Mouse (Mus musculus) mouse trophoblast stem cell (cell line): ENCODE data around the gene Sdsl.
"Not testable (repeated sequence)": the region's sequence is repeated elsewhere in the genome, so short reads cannot be mapped to it uniquely, and the experiment has no call there.

ENCODE experiments used
- in situ Hi-C, 2 experiments: fragments of 300-500 bp; cut with MseI, MboI; formaldehyde crosslinking; loops; 2 replicates in 1 of 2; 3 replicates in 1 of 2; pipeline ENCODE4 v1.15.1; 2025

The Sdsl gene

DNA sequence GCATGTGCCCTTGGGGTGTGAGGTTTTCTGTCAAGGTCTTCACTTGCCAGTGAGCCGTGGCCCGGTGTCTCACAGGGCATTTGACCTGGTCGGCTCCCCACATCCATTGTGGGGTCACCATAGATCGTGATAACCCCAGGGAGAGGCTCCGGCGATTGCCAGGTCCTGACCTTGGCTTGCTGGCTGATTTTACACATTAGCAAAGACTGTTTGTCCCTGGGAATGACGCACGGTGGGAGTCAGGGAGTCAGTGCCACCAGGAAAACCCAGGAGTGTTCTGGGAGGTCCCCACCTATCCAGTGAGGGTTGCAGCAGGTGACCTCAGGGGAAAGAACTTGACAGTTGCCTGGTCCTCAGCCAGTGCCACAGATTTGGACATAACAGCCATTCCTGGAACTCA is at the start of gene Sdsl:
Gene Sdsl (minus strand): TSS at position 41 of the 400 bp plus-strand sequence.
- in situ Hi-C loops: no loop called here

DNA sequence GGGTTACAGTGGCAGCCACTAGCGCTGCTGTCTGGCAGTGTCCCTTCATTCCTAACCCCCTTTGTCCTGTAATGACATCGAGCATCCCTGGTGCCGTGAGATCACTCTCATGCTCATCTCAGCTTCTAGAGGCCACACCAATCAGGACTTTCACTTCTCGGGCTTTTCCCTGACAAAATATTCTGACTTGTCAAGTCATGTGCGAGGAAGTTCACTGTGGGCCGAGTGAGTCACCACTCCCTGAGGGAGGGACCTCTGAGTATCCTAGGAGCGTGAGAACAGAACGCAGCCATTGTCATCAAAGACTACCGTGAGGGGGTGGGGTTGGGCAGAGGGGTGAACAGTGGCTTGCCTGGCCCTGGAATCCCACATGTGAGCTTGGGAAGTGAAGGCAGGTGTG is 44.9 kb upstream of the Sdsl start:
- in situ Hi-C loops: no loop called here

DNA sequence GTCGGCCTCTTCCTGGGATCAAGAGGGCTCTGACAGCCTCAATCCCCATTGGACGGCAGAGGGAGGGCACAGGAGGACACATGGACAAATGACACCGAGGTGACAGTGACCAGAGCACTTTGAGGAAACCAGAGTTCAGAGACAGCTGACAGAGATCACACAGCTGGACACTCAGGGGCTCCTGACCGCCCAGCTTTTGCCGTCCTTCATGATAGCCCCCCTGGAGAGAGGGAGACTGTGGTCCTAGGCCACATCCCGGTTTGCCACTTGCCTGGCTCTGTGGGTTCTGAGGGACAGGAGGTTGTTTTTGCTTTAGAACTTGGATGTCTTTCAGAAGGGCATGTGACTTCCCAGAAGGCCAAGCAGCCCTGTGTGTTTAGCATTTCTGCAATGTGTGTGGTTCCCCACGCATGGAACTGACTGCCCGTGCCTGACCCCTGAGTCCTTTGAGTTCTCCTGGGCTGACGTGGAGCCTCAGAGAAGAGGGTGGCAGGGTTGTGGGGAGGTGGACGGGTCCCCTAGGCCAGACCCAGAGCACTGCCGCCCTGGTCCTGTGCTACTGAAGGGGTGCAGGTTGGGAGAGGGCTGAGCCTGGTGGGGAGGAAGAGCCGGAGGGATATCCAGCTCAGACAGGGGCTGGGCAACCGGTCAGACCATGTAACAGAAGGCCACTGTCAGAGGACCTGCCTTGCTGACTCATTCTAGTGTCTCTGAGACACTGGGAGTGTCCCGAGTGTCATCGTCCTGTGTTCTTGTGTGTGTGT is 43.8 kb upstream of the Sdsl start:
- in situ Hi-C loops: no loop called here

DNA sequence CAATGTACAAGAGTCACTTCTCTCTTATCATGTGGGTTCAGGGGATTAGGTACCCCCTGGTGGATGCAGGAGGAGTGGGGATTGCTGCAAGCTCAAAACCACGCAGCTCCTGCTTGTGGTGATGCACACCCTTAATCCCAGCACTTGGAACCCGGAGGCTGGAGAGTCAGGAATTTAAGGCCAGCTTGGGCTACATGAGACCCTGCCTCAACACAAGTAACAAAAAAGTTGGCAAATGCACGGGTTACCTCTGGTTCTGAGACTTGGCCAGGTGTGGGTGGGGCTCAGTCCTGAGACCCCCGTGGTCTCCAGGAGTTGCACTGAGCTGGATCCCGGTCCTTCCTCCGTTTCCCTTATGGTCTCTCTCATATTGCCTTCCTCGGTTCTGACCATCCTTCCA is 42.8 kb upstream of the Sdsl start:
- in situ Hi-C loops: no loop called here

DNA sequence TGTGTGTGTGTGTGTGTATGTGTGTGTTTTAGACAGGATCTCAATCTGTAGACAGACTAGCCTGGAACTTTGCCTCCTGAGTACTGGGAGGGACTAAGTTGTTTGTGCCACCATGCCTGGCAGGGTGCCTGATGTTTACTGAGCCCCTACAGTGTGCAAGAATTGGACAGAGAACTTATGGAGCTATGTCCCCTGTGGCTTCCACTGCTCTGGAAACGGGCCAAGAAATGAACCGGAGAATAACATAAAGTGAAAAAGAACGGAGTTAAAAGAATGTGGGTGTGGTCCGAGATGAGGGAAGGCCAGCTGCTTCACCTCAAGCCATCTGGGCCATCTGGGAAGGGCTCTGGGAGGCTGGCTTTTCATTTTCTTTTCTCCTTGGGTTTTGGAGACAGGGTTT is 42.1 kb upstream of the Sdsl start:
- in situ Hi-C loops: loop anchor here in 1 of 2 experiments (5.0 kb wide), 1 partner anchor 93 kb away; no protein-coding TSS in a partner anchor

DNA sequence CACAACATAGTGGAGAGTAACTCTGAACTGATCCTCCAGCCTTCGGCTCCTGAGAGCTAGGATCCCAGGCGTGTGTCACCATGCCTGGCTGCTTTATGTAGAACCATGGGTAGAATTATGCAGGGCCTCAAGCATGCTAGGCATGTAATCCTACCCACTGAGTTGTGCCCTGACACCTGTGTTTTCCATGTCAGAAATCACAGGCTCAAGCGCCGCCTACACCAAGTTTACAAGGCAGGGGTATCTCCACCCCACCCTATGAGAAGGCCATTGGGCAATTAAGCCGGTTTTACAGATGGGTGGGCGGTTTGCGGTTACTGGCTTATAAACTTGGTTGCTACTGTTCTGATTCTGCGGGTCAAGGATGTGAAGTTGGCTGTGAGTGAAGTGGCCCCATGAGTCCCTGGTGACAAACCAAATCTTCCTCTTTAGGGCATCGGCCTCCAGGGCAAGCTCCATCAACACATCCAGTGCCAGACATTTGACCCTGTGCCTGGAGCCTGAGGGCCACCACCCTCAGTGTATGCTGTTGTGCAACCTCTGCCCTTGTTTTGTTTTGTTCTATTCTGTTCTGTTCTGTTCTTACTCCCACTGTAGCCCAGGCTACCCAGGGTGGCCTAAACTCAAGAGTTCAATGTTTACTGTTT is 41.5 kb upstream of the Sdsl start:
- in situ Hi-C loops: loop anchor here in 1 of 2 experiments (5.0 kb wide), 1 partner anchor 93 kb away; no protein-coding TSS in a partner anchor

DNA sequence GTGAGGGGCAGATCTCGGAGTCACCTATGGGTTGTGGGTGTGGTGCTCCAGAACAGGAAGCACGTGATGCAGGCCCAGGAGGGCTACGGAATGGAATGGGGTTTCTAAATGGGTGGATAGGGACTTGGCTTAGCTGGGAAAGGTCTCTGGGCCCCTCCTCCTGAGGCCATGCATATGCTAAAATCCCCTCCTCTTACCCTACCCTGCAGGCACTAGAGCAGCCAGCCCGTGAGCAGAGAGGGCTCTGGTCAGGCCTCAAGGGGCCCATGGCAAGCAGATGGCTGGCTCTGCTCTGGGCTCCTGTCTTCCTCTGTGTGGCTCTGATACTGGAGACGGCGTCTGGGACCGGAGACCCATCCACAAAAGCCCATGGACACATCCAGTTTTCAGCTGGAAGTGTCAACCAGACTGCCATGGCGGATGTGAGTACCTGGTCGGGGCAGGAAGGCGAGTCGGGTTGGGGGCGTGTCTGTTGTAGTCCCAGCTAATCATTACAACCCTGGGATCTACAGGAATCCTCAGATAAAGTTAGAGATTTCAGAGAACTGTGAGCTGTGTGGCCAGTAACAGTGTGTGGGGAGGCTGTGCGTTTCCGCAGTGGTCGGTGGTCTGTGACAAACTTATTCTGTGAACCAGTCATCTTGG is 40.4 kb upstream of the Sdsl start:
- in situ Hi-C loops: loop anchor here in 1 of 2 experiments (5.0 kb wide), 1 partner anchor 94 kb away; no protein-coding TSS in a partner anchor

DNA sequence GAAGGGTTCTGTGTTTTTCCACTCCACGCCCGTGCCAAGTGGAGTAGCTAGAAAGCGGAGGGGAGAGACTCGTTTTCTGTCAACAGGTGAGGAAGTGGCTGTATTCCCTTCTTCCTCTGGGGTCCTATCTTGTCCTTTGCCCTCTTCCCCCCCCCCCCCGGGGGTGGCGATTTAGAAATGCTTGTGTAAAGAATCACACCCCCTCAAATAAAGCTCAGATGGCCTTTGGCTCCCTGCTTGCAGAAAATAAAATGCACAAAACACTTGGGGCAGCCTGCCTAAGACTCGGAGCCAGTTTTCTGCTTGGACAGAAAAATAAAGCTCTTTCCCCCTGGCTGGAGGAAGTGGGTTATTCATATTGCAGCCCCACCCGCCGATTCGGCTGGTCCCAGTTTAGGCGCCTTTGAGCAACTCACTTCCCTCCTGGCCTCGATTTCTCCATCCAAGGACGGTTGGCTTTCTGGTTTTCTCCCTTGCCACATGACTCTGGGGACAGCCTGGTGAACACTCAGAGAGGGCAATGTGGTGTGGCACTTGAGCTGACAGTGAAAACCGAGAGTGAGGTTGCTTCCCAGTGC is 39.1 kb upstream of the Sdsl start:
- in situ Hi-C loops: loop anchor here in 1 of 2 experiments (5.0 kb wide), 1 partner anchor 96 kb away; no protein-coding TSS in a partner anchor

DNA sequence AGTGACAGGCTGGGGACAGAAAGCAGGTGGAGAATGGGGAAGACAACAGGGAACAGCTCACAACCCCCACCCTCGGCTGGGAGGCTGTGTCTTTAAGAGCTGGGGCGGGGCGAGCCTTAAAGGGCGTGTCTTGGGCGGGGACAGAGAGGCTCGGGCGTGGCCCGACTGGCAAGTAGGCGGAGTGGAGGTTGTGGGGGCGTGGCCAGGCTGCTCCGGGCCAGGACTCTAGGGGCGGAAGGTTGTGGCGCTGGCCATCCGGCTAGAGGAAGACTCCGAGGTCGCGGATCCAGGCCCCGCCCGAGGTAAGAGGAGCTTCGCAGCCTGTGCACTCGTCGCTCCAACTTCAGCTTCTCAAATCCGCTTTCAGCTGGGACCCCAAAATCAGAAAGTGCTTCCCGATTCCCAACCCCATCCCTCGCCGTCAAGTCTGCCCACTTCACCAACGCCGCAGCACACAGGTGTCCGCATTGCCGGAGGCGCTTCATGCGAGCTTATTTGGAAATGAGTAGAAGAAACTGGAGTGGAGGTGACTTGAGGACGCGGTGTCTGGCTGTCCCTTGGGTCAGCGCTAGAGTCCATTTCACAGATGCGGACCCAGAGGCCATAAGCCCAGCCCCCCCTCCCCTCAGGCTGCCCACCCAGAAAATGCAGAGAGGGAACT is 38.5 kb upstream of the Sdsl start, which contains the start of gene Slc8b1:
Gene Slc8b1 (plus strand): TSS at position 187 of the 661 bp plus-strand sequence.
- in situ Hi-C loops: loop anchor here in 1 of 2 experiments (5.0 kb wide), 1 partner anchor 96 kb away; no protein-coding TSS in a partner anchor

DNA sequence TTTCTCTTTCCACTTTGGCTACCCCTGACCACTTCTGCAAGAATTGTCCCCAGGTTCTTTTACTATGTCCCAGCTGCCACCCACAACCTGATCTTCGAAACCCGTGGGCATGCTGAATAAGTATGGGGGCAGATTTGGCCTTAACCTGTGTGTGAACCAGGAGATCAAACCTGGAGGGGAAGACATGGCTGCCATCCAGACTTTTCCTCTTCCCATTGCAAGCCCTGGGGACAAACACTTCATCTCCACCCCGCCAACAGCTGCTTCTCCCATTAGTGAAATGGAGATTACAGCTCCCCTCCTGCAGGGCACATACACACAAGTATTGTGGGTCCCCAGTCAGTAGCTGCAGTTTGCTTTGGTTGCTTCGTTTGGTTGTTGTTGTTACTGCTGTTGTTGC is 34.7 kb upstream of the Sdsl start:
- in situ Hi-C loops: loop anchor here in 1 of 2 experiments (5.0 kb wide), 1 partner anchor 90 kb away; no protein-coding TSS in a partner anchor

DNA sequence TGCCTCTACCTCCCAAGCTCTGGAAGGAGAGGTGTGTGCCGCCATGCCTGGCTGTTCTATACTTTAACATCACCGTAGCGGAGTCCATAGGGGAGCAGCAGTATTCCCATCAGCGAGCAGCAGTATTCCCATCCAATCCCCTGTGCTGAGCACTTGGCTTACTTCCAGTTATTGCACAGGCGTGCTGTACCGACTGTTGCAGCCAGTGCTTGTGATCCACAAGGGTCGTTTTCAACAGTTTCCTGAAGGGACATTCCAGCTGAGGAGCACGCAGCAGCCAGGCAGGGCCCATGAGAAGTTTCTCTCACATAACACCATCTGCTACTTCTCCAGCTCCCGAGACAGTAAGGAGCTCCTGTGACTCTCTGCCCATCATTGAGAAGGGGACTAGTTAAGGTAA is 33.9 kb upstream of the Sdsl start:
- in situ Hi-C loops: loop anchor here in 1 of 2 experiments (5.0 kb wide), 1 partner anchor 91 kb away; no protein-coding TSS in a partner anchor

DNA sequence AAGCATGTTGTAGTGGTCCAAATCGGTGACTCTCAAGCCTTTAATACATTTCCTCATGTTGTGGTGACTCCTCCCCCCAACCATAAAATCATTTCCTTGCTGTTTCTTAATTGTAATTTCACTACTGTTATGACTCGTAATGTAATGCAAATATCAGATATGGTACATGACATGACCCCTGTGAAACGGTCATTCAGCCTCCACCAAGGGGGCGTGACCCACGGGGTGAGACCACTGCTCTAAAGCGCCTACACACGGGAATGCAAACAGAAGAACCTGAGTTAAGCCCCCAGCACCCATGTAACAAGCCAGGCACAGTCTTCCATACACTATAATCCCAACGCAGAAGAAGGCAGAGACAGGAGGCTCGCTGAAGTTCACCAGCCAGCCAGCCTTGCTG is 33.2 kb upstream of the Sdsl start:
- in situ Hi-C loops: loop anchor here in 1 of 2 experiments (5.0 kb wide), 1 partner anchor 92 kb away; no protein-coding TSS in a partner anchor

DNA sequence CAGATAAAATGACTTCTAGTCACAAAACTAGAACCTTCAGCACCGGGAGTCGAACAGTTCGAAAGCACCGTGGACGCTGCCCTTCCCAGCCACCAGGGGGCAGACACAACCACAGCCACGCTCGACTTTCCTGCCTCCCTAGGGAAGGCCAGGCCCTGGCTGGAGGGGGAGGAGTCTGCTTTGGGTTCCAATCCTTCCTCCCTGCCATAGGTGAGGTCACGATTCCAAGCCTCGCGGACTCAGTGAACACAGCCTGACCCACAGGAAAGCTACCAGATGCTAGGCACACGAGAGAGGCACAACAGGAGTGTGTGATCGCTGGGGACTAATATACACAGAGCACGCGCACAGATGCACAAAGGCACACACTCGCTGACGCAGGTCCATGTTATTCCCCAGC is 32.8 kb upstream of the Sdsl start:
- in situ Hi-C loops: loop anchor here in 1 of 2 experiments (5.0 kb wide), 1 partner anchor 92 kb away; no protein-coding TSS in a partner anchor

DNA sequence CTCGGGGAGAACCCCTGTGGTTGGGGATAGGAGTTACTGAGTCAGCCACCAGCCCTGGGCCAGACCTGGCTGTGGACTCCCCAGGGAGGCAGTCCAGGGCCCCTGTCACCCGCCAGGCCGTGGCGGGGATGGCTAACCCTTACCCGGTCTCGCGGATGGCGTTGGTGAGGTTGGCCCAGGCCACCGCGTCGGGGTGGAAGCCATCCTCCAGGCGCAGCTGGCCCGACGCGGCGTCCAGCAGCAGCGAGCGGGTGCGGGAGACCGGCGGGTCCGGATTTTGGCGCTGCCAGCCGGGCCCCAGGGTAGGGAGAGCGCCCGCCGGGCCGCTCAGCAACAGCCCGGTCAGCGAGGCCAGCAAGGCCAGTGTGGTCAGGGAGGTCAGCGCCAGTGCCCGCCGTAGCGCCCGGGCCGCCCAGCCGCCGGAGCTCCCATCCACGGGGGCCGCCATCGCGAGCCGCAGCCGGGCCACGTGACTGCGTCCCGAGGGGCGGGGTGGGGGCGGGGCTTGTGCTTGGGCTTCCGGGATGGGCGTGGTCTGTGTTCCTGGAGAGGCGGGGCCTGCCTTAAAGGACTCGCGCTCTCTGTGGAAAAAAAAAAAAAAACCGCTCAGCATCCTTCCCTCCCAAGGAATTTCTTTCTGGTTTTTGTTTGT is 30.7 kb upstream of the Sdsl start, which contains the start of gene Plbd2:
Gene Plbd2 (minus strand): TSS at position 482 of the 652 bp plus-strand sequence.
- in situ Hi-C loops: no loop called here

DNA sequence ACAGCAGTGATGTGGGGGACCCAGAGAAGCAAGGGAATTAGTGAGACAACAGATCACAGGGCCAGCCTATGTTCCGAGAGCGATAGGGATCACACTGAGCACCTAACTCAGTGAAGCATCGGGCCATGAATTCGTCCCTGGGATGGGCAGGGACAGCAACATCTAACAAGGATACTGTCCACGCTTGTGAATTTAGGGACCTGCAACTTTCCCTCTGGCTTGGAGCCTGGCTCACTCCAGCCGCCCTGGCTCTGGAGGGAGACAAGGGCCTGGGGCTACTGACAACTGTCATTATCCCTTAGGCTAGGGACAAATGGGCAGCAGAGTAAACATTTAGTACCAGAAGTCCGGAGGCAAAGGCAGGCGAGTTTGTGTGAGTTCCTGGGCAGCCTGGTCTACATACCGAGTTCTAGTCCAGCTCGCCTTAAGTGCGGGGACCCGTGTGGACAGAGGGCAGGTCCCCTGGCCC is 30.1 kb upstream of the Sdsl start:
- in situ Hi-C loops: no loop called here

DNA sequence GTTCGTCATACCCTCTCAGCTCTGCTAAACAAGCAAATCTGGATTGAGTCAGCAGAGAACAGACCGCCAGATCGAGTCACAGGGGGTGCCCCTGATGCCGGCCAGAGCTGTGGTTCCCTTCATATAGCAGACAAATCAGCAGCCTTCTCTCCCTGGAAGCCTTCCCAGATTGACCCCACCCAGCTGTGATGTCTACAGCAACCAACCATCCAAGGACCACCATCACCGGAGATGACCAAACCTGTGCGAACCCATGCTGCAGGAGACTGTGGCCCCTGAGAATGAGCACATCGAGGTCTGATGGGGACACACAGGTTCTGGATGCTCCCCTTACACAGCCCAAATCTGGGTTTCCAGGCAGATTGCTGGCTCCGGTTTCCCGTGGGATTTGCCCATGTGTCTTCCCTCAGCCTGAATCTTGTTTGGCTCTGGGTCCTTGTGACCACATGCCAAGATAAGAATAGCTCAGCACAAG is 29.6 kb upstream of the Sdsl start:
- in situ Hi-C loops: no loop called here

DNA sequence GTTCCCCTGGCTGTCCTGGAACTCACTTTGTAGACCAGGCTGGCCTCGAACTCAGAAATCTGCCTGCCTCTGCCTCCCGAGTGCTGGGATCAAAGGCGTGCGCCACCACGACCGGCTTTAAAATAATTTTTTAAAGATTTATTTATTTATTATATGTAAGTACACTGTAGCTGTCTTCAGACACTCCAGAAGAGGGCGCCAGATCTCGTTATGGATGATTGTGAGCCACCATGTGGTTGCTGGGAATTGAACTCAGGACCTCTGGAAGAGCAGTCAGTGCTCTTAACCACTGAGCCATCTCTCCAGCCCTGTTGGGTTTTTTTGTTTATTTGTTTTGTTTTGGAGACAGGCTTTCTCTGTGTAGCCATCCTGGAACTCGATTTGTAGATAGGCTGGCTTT is 28.0 kb upstream of the Sdsl start:
- in situ Hi-C loops: not testable (repeated sequence)

DNA sequence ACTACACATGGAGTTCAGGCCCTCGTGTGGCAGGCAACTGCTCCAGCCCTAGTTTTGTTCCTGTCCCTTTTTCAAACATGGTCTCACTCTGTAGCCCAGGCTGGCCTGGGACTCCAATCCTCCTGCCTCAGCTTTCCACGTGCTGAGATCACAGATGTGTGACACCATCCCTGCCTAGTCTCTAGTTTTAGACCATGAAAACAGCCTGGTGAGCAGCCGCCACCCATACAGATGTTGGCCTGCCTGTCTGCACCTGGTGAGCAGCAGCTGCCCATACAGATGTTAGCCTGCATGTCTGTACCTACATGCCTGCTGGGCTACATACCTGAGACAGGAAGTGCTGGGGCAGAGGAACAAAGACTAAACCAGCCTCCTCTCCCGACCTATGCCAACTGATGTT is 26.6 kb upstream of the Sdsl start:
- in situ Hi-C loops: no loop called here

DNA sequence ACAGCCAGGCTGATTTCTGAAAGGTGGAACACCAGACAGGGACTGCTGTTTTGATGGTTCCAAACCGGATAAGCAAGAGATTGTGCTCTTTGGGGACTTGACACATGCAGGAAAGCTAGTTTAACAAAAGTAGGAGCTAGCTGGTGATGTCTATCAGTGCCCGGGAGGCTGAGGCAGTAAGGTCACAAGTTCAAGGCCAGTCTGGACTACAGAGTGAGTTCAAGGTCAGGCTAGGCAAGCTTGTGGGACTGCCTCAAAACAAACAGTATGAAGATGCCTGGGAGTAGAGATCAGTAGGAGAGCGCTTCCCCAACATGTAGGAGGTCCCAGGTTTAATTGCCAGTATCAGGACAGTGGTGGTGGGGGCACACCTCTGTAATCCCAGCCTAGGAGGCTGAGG is 24.5 kb upstream of the Sdsl start:
- in situ Hi-C loops: no loop called here

DNA sequence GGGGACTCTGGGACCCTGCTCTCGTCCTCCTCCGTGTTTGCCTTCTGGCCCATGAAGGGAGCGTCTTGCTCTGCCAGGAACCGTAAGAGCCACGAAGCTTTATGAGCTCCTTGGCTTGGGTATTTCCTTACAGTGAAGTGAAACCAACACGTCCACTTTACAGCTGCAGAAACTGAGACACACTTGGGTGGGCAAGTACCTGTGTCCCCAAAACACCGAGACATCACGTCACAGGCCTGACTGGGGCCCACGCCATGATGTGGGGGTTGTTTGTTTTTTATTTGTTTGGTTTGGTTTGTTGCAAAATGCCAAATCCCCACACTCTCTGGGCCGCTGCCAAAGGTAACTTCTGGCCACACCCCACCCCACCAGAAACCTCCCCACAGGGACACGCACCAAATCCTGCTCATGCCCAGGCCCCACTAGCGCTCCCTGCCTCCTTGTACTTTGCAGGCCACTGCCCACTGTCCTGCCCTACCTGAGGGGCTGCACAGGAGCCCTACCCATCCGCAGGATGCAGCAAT is 23.2 kb upstream of the Sdsl start:
- in situ Hi-C loops: no loop called here
